Mouse (Mus musculus): ENCODE data around the gene Polr3b. TPM values are rescaled to one million over a fixed set of nuclear protein-coding genes. Genes with fewer than 3 reads are reported as not detected.

The Polr3b gene
- total and polyA plus RNA-seq, 2 experiments from 2014 or later = 4.8 to 7.7 TPM

DNA sequence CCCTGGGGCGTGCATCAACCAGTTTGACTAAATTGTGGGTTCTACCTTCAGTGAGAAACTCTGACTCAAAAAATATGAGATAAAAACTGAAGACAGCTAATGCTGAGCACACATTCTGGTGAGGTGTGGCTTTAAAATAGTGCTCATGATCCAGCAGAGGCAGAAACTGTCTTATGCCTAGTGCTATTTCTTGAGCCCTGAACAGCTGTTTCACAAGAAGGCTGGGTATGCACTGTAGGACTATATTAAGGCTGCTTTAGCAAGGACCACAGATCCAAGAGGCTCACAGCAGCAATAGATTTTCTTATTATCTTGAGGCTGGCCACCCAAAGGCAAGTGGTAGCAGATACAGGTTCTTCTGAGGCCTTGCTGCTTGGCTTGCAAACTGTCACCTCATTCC lies 80.0 kb downstream of the Polr3b start:
- Histone ChIP-seq H3K9me3 (replicated peaks; ENCODE audit: control insufficient read depth, low read length) (no peaks in the 10 kb centered on the region), H3K9ac (replicated peaks; ENCODE audit: low read depth, low read length) (no peak overlapping the region), H3K36me3 (replicated peaks; ENCODE audit: control insufficient read depth, insufficient read depth, low read length) (peaks cover 42% of the 10 kb centered on the region), H3K4me1 (ENCODE audit: control insufficient read depth, insufficient read depth) (no peaks in the 10 kb centered on the region), H3K4me3 (ENCODE audit: low read depth, low read length) (no peak overlapping the region), H3K27ac (ENCODE audit: low read depth) (no peak overlapping the region), H3K27me3 (ENCODE audit: control insufficient read depth, insufficient read depth, low read length) (no peaks in the 10 kb centered on the region), H3K4me2 (ENCODE audit: low read depth, low read length) (no peak overlapping the region)
- ATAC-seq (ENCODE audit: insufficient read depth, low read depth) = no peak
- no peak for DNase-seq (ENCODE audit: low spot score)
- WGBS = 81% methylated on average over 1 of the region's 1 CpGs
- TF ChIP-seq CTCF (IDR thresholded peaks at IDR 0.05; ENCODE audit: low read depth) (no peak), EP300 (IDR thresholded peaks at IDR 0.05; ENCODE audit: low read depth) (no peak)

DNA sequence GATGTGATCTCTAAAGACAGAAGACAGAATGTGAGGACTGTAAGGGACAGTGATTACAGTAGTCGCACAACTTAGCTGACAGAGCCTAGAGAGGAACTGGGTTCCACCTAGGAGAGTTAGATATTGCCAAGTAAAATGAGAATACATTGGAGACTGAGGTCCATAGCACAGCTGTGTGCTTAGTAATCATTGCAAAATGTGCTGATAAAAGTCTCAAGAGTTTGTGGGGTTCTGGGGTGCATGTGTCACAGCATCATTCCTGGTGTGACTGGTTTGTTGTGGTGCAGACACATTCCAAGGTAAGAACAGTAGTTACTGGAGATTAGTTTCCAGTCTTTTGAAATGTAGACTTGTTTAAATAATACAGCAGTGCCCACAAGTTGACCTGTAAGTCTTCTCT lies 82.5 kb downstream of the Polr3b start:
- Histone ChIP-seq H3K4me3 (ENCODE audit: low read depth, low read length) (no peak overlapping the region), H3K27ac (ENCODE audit: low read depth) (no peak overlapping the region), H3K27me3 (ENCODE audit: control insufficient read depth, insufficient read depth, low read length) (no peaks in the 10 kb centered on the region), H3K36me3 (replicated peaks; ENCODE audit: control insufficient read depth, insufficient read depth, low read length) (peaks cover 24% of the 10 kb centered on the region), H3K9me3 (replicated peaks; ENCODE audit: control insufficient read depth, low read length) (no peaks in the 10 kb centered on the region), H3K4me2 (ENCODE audit: low read depth, low read length) (no peak overlapping the region), H3K4me1 (ENCODE audit: control insufficient read depth, insufficient read depth) (no peaks in the 10 kb centered on the region), H3K9ac (replicated peaks; ENCODE audit: low read depth, low read length) (no peak overlapping the region)
- DNase-seq (ENCODE audit: low spot score) (no peak), ATAC-seq (ENCODE audit: insufficient read depth, low read depth) (no peak)
- TF ChIP-seq EP300 (IDR thresholded peaks at IDR 0.05; ENCODE audit: low read depth) = no peak
- no peak for TF ChIP-seq CTCF (IDR thresholded peaks at IDR 0.05; ENCODE audit: low read depth)
- WGBS = 72% methylated on average over 1 of the region's 1 CpGs

DNA sequence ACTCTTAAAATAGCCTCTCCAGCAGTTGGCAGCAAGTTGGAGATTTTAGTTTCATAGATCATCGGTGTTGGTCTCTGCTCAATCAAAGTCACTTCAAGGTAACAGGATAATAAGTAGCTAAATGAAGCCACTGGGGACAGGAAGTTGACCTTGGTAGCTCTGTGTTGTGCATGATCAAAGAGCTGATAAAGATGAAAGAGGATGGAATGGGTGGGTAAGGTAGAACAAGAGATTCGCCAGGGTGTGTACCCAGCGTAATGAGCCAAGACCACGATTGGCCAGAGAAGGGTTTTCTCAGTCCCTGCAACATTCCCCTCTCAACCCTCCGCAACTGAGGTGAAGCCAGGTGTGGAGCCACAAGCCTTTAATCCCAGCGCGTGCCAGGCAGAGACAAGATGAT lies 83.1 kb downstream of the Polr3b start:
- peaks cover 18% of the 10 kb centered on the region for H3K36me3 ChIP-seq (replicated peaks; ENCODE audit: control insufficient read depth, insufficient read depth, low read length)
- H3K4me2 ChIP-seq (ENCODE audit: low read depth, low read length) = no peak overlapping the region
- no peaks in the 10 kb centered on the region for H3K9me3 ChIP-seq (replicated peaks; ENCODE audit: control insufficient read depth, low read length)
- ATAC-seq (ENCODE audit: insufficient read depth, low read depth) (no peak), DNase-seq (ENCODE audit: low spot score) (no peak)
- no peak overlapping the region for H3K27ac ChIP-seq (ENCODE audit: low read depth)
- 85% methylated on average over 7 of the region's 7 CpGs for WGBS
- TF ChIP-seq EP300 (IDR thresholded peaks at IDR 0.05; ENCODE audit: low read depth) (no peak), CTCF (IDR thresholded peaks at IDR 0.05; ENCODE audit: low read depth) (no peak)
- no peaks in the 10 kb centered on the region for H3K27me3 ChIP-seq (ENCODE audit: control insufficient read depth, insufficient read depth, low read length)
- no peaks in the 10 kb centered on the region for H3K4me1 ChIP-seq (ENCODE audit: control insufficient read depth, insufficient read depth)
- no peak overlapping the region for H3K9ac ChIP-seq (replicated peaks; ENCODE audit: low read depth, low read length)
- H3K4me3 ChIP-seq (ENCODE audit: low read depth, low read length) = no peak overlapping the region

DNA sequence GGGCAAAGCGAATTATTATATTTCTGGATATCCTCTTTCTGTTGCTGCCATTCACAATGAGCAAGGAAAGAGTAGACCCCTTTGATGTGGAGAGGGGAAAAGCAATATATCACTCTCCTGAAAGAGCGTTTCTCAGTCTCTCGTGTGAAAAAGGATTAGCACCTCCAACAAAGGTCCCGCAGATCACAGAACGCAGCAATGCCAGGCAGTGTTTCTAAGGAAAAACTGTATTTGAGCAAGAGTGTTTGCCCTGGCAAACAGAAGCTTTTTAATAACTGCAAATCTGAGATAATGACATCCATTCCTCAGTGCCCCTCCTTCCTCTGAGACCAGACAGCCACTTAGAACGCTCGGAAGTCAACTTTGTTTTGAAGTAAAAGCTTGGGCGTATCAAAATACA lies 84.5 kb downstream of the Polr3b start:
- TF ChIP-seq EP300 (IDR thresholded peaks at IDR 0.05; ENCODE audit: low read depth) (no peak), CTCF (IDR thresholded peaks at IDR 0.05; ENCODE audit: low read depth) (no peak)
- Histone ChIP-seq H3K36me3 (replicated peaks; ENCODE audit: control insufficient read depth, insufficient read depth, low read length) (peaks cover 13% of the 10 kb centered on the region), H3K27ac (ENCODE audit: low read depth) (0 out of 2 replicates have a peak overlapping the region, but pooled peaks have one; percentile 30), H3K9me3 (replicated peaks; ENCODE audit: control insufficient read depth, low read length) (no peaks in the 10 kb centered on the region), H3K4me2 (ENCODE audit: low read depth, low read length) (no peak overlapping the region), H3K27me3 (ENCODE audit: control insufficient read depth, insufficient read depth, low read length) (no peaks in the 10 kb centered on the region), H3K9ac (replicated peaks; ENCODE audit: low read depth, low read length) (no peak overlapping the region), H3K4me3 (ENCODE audit: low read depth, low read length) (no peak overlapping the region), H3K4me1 (ENCODE audit: control insufficient read depth, insufficient read depth) (no peaks in the 10 kb centered on the region)
- DNase-seq (ENCODE audit: low spot score) = no peak
- ATAC-seq (ENCODE audit: insufficient read depth, low read depth) = no peak
- WGBS = 75% methylated on average over 8 of the region's 8 CpGs

DNA sequence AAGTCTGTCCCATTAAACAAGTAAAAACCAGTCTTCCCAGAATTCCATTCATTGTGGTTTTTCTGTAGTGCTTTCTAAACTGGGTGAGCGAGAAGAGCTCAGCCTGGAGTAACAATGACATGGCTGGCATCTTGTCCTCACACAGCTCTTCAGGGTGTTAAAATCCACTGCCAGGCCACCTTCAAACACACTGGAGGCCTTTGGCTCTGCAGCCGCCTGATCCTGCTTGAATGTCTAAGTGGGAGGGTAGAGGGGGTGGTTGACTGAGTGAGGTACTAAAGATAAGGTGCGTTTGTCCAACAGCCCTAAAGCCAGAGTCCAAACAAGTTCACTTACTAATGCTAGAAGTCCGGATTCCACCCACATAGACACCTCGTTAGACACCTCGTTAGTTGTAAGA lies 85.1 kb downstream of the Polr3b start:
- 35% methylated on average over 6 of the region's 6 CpGs for WGBS
- peak overlapping the region; percentile 30 for H3K27ac ChIP-seq (ENCODE audit: low read depth)
- no peak for TF ChIP-seq CTCF (IDR thresholded peaks at IDR 0.05; ENCODE audit: low read depth)
- no peak for TF ChIP-seq EP300 (IDR thresholded peaks at IDR 0.05; ENCODE audit: low read depth)
- H3K4me1 ChIP-seq (ENCODE audit: control insufficient read depth, insufficient read depth) = 0 out of 2 replicates have a peak, but pooled peaks cover 3% of the 10 kb centered on the region
- ATAC-seq (ENCODE audit: insufficient read depth, low read depth) (peak; percentile 79; the same call in 1 of the 2 replicates), DNase-seq (ENCODE audit: low spot score) (peak; percentile 58)
- H3K4me3 ChIP-seq (ENCODE audit: low read depth, low read length) = no peak overlapping the region
- H3K4me2 ChIP-seq (ENCODE audit: low read depth, low read length) = no peak overlapping the region
- no peak overlapping the region for H3K9ac ChIP-seq (replicated peaks; ENCODE audit: low read depth, low read length)
- H3K36me3 ChIP-seq (replicated peaks; ENCODE audit: control insufficient read depth, insufficient read depth, low read length) = peaks cover 6% of the 10 kb centered on the region; the same call in 1 of the 2 replicates
- no peaks in the 10 kb centered on the region for H3K27me3 ChIP-seq (ENCODE audit: control insufficient read depth, insufficient read depth, low read length)
- H3K9me3 ChIP-seq (replicated peaks; ENCODE audit: control insufficient read depth, low read length) = no peaks in the 10 kb centered on the region

Data from heart, postnatal 0 days (tissue).